Mouse (Mus musculus): ENCODE data around the gene Grn. TPM values are rescaled to one million over a fixed set of nuclear protein-coding genes. Genes with fewer than 3 reads are reported as not detected.

The Grn gene
- polyA plus RNA-seq, 1 experiment from 2014 or later: 75.2 TPM

- no peaks in the 10 kb centered on the region for H3K9me3 ChIP-seq
- H3K27me3 ChIP-seq (replicated peaks): no peaks in the 10 kb centered on the region
- no peak for ATAC-seq (ENCODE audit: low FRiP score, low read depth)
- no peak overlapping the region for H3K4me2 ChIP-seq (replicated peaks)
- H3K4me1 ChIP-seq: no peaks in the 10 kb centered on the region
- no peak overlapping the region for H3K27ac ChIP-seq
- 84% methylated on average over 3 of the region's 3 CpGs for WGBS
- no peak overlapping the region for H3K9ac ChIP-seq
- peaks cover 68% of the 10 kb centered on the region for H3K36me3 ChIP-seq
- H3K4me3 ChIP-seq: no peak overlapping the region
These were observed 48.6 kb downstream of the Grn start for GRCm38 (mm10) chr11:102478671-102479070.

- ATAC-seq (ENCODE audit: low FRiP score, low read depth): no peak
- Histone ChIP-seq H3K36me3 (peaks cover 73% of the 10 kb centered on the region), H3K27me3 (replicated peaks) (no peaks in the 10 kb centered on the region), H3K9ac (no peak overlapping the region), H3K4me2 (replicated peaks) (no peak overlapping the region), H3K27ac (no peak overlapping the region), H3K9me3 (no peaks in the 10 kb centered on the region), H3K4me1 (no peaks in the 10 kb centered on the region), H3K4me3 (no peak overlapping the region)
- WGBS: 96% methylated on average over 23 of the region's 23 CpGs
These were observed 49.5 kb downstream of the Grn start for GRCm38 (mm10) chr11:102479581-102479980.

GRCm38 (mm10) chr11:102480111-102480510, 50.0 kb downstream of the Grn start:
- Histone ChIP-seq H3K4me1 (no peaks in the 10 kb centered on the region), H3K27me3 (replicated peaks) (no peaks in the 10 kb centered on the region), H3K27ac (no peak overlapping the region), H3K4me2 (replicated peaks) (no peak overlapping the region), H3K36me3 (peaks cover 77% of the 10 kb centered on the region), H3K9me3 (no peaks in the 10 kb centered on the region), H3K4me3 (no peak overlapping the region), H3K9ac (no peak overlapping the region)
- WGBS: 96% methylated on average over 15 of the region's 15 CpGs
- no peak for ATAC-seq (ENCODE audit: low FRiP score, low read depth)

- no peaks in the 10 kb centered on the region for H3K4me1 ChIP-seq
- H3K27ac ChIP-seq: no peak overlapping the region
- H3K27me3 ChIP-seq (replicated peaks): no peaks in the 10 kb centered on the region
- H3K36me3 ChIP-seq: peaks cover 77% of the 10 kb centered on the region
- no peak overlapping the region for H3K4me3 ChIP-seq
- no peaks in the 10 kb centered on the region for H3K9me3 ChIP-seq
- no peak for ATAC-seq (ENCODE audit: low FRiP score, low read depth)
- WGBS: 83% methylated on average over 4 of the region's 4 CpGs
- H3K4me2 ChIP-seq (replicated peaks): no peak overlapping the region
- H3K9ac ChIP-seq: no peak overlapping the region
These were observed 50.8 kb downstream of the Grn start for GRCm38 (mm10) chr11:102480897-102481296.

GRCm38 (mm10) chr11:102481779-102482178, 51.7 kb downstream of the Grn start:
- 95% methylated on average over 10 of the region's 10 CpGs for WGBS
- ATAC-seq (ENCODE audit: low FRiP score, low read depth): no peak
- H3K36me3 ChIP-seq: peaks cover 81% of the 10 kb centered on the region

More at GRCm38 (mm10) chr11:102481779-102482178, 51.7 kb downstream of the Grn start:
- H3K4me3 ChIP-seq: no peak overlapping the region
- no peak overlapping the region for H3K9ac ChIP-seq
- H3K27me3 ChIP-seq (replicated peaks): no peaks in the 10 kb centered on the region
- H3K4me1 ChIP-seq: no peaks in the 10 kb centered on the region
- H3K4me2 ChIP-seq (replicated peaks): no peak overlapping the region
- no peak overlapping the region for H3K27ac ChIP-seq
- H3K9me3 ChIP-seq: no peaks in the 10 kb centered on the region

Small RNAs within 50 kb of the gene (microRNA-seq; reads per million reads assigned to microRNA genes)
- gene Mir6930: not detected

Other genes starting within 250 kb of the Grn start
- gene Lsm12, start 245.0 kb upstream of the Grn start, polyA plus RNA-seq (2016; fragmentation: Nextera tagmentation; extraction: Ambion mirVana): 87.0 and 112 TPM in 2 replicates
- 29.6 and 30.8 TPM in 2 replicates for gene G6pc3, start 240.7 kb upstream of the Grn start, polyA plus RNA-seq (2016; fragmentation: Nextera tagmentation; extraction: Ambion mirVana)
- 104 and 106 TPM in 2 replicates for gene Hdac5, start 200.1 kb upstream of the Grn start, polyA plus RNA-seq (2016; fragmentation: Nextera tagmentation; extraction: Ambion mirVana)
- gene BC030867, start 181.4 kb upstream of the Grn start, polyA plus RNA-seq (2016; fragmentation: Nextera tagmentation; extraction: Ambion mirVana): 10.0 and 11.6 TPM in 2 replicates
- gene Asb16, start 161.6 kb upstream of the Grn start, polyA plus RNA-seq (2016; fragmentation: Nextera tagmentation; extraction: Ambion mirVana): not detected in 2 replicates
- gene Tmub2, start 145.4 kb upstream of the Grn start, polyA plus RNA-seq (2016; fragmentation: Nextera tagmentation; extraction: Ambion mirVana): 71.3 and 75.6 TPM in 2 replicates
- 27.5 and 27.6 TPM in 2 replicates for gene Atxn7l3, start 133.7 kb upstream of the Grn start, polyA plus RNA-seq (2016; fragmentation: Nextera tagmentation; extraction: Ambion mirVana)
- gene Ubtf, start 110.6 kb upstream of the Grn start, polyA plus RNA-seq (2016; fragmentation: Nextera tagmentation; extraction: Ambion mirVana): 98.7 and 101 TPM in 2 replicates
- gene Slc4a1, start 64.1 kb upstream of the Grn start, polyA plus RNA-seq (2016; fragmentation: Nextera tagmentation; extraction: Ambion mirVana): 18.8 and 23.6 TPM in 2 replicates
- gene Rundc3a, start 36.9 kb upstream of the Grn start, polyA plus RNA-seq (2016; fragmentation: Nextera tagmentation; extraction: Ambion mirVana): 152 and 171 TPM in 2 replicates
- gene Slc25a39, start 22.4 kb upstream of the Grn start, polyA plus RNA-seq (2016; fragmentation: Nextera tagmentation; extraction: Ambion mirVana): 148 and 162 TPM in 2 replicates
- gene Fam171a2, start 17.4 kb downstream of the Grn start, polyA plus RNA-seq (2016; fragmentation: Nextera tagmentation; extraction: Ambion mirVana): 23.3 and 23.7 TPM in 2 replicates
- 7.0 and 7.6 TPM in 2 replicates for gene Itga2b, start 39.8 kb downstream of the Grn start, polyA plus RNA-seq (2016; fragmentation: Nextera tagmentation; extraction: Ambion mirVana)
- gene Gpatch8, start 126.1 kb downstream of the Grn start, polyA plus RNA-seq (2016; fragmentation: Nextera tagmentation; extraction: Ambion mirVana): 69.0 and 71.0 TPM in 2 replicates
- gene Gm11627, start 149.1 kb downstream of the Grn start, polyA plus RNA-seq (2016; fragmentation: Nextera tagmentation; extraction: Ambion mirVana): 5.7 and 7.3 TPM in 2 replicates
- gene Fzd2, start 174.1 kb downstream of the Grn start, polyA plus RNA-seq (2016; fragmentation: Nextera tagmentation; extraction: Ambion mirVana): 38.2 and 44.0 TPM in 2 replicates
- gene Meioc, start 233.4 kb downstream of the Grn start, polyA plus RNA-seq (2016; fragmentation: Nextera tagmentation; extraction: Ambion mirVana): 0.58 and 0.60 TPM in 2 replicates